Mouse (Mus musculus): ENCODE data around the gene Nsdhl.

The Nsdhl gene

DNA sequence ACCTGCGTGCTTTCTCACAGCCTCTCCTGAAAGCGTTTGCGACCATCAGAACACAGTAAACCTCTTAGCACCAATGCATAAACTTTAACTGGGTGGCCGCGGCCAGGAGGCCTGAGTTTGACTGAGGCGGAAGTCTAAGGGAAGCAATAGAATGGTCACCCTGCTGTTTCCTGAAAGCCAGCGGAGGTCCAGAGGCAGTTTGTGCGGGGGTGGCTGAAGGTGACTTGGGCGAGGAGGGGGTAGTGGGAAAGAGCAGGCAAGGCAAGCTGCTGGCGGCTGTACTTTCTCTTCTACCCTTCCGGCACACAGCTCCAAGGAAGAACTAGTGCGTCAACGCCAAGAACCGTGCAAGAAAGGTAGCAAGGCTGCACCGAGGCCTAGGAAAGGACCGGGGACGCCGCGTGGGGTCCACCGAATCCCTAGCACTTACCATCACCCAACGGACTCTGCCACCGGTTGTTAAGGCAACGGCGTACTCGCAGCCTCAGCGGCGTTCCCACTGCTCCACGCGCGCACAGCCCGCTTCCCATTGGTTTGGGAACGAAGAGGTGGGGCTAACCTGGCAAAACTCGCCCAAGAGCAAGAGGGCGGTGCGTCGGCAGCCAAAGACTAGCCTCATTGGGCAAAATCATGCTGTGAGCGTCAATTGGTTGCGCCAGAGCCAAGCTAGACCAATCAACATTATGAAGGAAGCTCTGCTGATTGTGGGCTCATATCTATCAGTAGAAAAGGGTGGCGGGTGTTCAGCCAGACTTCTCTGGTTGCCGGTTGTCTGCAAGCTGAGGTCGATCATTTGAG lies at the start of gene Nsdhl, which contains the start of gene Cetn2:
Gene Nsdhl, plus strand, starts transcription at position 674 of the 798 bp plus-strand sequence.
Gene Cetn2, minus strand, starts transcription at position 528 of the 798 bp plus-strand sequence.
- DNase-seq (ENCODE audit: extremely low read depth, insufficient read length, low spot score) = peak; percentile 89

DNA sequence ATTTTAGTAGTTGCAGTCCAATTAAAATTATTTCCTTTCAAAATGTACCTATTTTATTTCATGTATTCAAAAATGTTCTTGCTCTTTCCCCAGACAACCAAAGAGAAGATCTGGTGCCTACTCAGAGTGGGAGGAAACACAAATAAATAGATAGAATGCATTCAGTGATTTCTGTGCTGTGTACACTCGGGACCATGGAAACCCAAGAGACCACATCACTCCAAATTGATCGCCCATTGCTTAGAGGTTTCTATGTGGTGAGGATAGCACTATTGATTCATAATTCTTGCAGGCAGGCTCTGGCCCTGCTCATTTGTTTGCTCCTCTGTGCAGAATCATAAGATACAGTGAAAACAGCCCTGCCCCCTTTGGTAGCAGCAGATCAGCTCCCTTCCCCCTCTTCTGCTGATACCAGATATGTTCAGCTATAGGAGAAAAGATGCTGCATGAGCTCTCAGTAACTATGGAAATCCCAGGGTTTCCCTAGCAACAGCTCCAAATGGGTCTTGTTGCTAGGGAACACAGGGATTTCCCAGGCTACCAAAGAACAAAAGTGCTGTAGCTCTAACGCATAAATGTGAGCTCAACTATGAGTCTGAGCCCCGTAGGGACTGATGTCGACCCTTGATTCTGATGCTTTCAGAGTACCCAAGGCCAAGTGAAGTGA lies 22.8 kb upstream of the Nsdhl start:
- no peak for DNase-seq (ENCODE audit: extremely low read depth, insufficient read length, low spot score)

DNA sequence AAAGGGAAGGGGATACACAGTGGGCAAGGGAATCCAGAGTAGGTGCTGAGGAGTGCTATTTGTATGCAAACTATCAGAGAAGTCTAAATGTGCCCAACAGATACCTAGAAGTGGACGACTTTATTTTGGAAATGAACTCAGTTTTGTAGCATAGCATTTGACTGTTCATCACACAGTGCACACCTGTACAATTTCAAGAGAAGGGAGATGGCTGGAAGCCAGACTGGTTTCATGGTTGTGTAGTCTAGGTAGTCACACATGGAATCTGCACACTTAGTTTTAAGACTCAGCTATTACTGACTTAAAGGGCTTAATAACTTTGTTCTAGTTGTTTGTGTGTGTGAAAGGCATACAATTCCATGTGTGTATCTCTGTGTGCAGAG lies 22.3 kb upstream of the Nsdhl start:
- DNase-seq (ENCODE audit: extremely low read depth, insufficient read length, low spot score) = no peak

DNA sequence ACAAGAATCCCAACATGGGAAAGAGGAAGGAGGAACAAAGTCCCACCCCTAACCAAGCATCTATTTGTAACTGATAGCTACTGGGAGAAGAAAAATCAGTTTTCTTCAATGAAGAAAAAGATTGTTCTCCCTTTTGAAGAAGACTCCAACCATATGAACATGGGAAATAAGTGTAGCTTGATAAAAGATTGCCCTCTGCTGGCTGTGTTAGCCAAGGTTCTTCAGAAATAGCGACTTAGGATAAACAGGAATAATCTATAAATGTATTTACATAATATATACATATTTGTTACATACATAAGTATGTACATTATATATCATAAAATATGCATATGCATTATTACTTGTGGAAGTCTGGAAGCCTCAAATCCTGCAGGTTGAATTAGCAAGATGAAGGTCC lies 15.8 kb upstream of the Nsdhl start:
- no peak for DNase-seq (ENCODE audit: extremely low read depth, insufficient read length, low spot score)

DNA sequence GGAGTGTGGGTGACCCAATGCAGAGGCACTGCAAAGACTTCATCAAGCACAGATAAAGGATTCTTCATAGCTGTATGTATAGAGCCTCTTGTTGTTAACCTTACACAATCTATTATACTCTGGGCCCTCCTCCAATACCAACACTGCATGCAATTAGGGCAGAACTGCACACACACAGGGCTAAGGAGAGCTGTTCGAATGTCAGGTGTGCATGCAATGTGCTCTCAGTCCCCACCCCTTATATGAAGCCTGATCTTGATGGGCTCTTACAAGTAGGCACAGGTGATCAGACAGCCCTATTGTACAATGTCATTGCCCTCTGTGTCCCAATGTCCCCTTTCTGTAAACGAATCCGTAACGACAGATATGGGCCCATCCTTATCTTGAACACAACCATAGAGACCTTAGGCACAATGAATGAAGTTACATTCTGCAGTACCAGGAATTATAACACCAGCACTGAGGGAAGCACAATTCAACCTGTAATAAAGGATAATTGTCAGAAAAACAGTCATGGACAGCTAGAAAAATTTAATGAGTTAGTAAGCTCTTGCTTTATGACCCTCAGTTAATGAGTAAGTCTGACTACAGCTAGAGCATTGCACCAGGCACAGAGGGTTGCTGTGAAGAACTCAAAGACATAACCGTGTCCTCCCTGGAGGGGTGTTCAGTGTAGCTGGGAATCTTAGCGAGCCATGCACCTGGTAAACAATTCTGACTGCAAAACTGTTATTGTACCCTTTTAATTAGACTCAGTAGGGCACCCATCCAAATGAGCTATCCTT lies 10.5 kb upstream of the Nsdhl start:
- no peak for DNase-seq (ENCODE audit: extremely low read depth, insufficient read length, low spot score)

DNA sequence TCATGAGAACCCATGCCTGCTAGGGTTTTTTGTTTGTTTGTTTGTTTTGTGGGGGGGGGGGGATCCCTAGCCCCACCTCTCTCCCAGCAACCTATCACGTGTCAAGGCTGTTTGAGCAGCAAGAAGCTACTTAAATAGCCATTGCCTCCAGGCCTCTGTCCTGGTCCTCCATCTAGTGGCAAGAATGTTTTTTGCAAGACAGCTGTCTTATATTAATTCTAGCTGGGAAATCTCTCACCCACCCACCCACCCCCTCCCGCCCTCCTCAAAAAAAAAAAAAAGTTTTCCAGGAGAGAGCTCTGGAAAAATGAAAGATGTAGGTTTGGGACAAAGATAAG lies 10.0 kb upstream of the Nsdhl start:
- no peak for DNase-seq (ENCODE audit: extremely low read depth, insufficient read length, low spot score)

DNA sequence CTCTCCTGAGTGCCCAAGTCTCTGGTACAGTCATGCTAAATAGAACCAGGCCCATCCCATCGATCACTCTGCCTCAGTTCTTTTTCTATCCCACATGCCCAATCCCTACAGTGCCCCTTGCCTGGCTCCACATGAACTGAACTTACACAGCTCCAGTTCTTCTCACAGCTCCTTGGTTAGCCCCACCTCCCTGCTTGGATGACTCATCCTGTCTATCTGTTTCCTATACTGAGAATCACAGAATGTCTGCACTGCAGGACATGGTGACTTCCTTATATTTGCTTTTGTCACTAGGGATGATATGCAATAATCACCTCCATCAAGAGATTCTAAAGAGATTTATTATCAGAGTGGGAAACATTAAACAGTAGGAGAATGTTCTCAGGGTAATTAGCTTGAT lies 6.7 kb upstream of the Nsdhl start:
- no peak for DNase-seq (ENCODE audit: extremely low read depth, insufficient read length, low spot score)

DNA sequence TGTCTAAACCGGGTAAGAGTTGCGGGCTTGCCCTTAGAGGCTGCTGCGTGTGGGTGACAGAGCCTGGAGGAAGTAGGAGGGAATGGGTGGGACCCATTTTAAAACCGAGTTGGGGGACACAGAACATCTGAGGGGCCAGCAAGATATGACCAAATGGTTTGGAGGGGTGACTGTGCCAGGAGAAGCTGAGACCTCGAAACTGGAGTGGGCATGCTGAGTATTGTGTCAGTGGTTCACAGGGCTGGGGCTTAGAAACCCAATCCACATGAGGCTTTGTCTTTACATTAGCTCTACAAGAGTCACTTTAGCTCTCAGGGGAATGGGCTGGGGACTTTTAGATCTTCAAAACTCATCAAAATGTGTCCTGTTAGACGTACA lies 314 bp downstream of the Nsdhl start:
- DNase-seq (ENCODE audit: extremely low read depth, insufficient read length, low spot score) = no peak

DNA sequence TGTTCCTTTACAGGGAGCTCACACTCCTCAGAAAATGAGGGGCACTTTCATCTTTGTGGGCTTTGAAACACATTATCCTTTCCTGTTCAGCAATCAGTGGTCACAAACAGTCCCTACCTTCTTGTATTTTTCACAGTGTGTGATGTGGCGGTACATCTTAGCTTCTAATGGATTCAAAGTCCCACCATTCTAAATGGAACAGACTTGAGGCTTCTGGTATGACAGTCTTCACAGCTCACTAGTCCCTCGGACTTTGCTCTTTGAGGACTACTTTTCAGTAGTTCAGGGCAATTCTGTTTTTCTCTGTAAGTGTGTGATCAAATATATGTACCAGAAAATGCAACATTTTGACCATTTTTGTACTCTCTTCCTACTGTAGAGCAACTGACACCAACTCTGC lies 3.0 kb downstream of the Nsdhl start:
- no peak for DNase-seq (ENCODE audit: extremely low read depth, insufficient read length, low spot score)

DNA sequence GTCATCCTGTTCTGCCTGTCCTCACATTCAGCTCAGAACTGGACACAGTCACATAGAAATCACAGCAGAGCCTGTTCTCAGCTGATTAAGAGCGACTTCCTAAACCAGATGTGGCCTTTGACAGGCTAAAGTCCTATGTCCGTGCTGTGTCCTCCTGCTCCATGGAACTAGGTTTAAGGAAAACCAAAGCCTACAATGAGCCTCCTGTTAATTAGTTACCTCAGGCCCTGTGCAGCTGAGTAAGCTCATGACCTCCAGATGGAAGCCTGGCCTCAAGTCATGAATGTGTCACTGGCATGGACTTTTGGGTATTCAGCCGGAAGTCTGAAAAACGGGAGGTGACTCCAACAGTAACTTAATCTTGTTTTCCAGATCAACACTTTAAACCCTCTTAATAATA lies 35.1 kb downstream of the Nsdhl start:
- no peak for DNase-seq (ENCODE audit: extremely low read depth, insufficient read length, low spot score)

DNA sequence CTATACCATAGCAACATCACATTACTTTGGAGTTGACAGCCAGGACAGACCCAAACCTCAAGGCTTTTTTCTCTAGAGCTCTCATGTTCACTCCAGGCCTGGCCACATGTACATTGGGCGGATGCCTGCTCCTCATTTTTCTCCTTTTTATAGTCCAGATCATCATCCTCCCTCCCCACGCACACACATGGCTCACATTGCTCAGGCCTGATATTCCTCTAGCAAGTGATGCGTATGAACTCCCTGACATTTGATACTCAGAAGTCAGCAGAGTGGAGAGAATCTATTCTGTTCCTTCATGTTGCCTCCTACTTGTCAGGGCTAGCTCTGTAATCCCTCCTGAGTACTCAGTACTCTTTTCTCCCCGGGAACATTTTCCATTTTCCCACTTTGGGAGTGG lies 38.1 kb downstream of the Nsdhl start:
- DNase-seq (ENCODE audit: extremely low read depth, insufficient read length, low spot score) = no peak

DNA sequence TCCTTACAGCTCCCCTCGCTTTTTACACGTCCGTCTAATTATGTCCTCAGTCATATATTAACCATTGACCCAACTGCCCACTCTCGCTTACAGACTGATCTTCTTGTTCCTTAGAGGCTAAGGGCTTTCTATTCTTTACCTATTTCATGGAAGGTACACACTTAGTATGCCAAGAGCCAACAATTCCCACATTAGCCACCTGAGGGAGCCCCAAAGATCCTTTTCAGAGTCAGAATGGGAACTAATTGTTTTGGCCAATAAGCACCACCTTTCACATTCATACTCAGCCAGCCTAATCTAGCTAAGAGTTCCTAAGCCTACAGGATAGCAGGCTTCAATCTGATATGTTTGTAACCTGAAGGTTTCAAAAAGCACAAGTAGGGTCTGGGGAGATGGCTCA lies 42.1 kb downstream of the Nsdhl start:
- DNase-seq (ENCODE audit: extremely low read depth, insufficient read length, low spot score) = no peak

DNA sequence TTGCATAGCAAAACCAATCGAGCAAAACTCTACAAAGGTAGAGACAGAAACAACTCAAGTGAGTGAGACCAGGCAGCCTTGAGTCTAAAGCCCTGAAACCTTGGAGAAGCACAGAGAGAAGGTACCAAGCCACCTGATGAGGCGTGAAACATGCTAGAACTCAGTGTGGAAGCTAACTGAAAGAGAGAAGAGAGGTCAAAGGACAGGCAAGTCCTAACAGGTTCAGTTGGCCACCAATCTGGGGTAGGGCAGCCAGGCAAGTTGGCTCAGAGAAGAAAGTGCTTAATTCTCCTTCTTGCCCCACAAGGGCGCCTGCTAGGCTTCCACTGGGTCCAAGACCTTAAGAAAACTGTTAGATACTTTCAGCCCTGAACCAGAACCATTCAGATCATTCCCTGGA lies 43.2 kb downstream of the Nsdhl start:
- no peak for DNase-seq (ENCODE audit: extremely low read depth, insufficient read length, low spot score)

DNA sequence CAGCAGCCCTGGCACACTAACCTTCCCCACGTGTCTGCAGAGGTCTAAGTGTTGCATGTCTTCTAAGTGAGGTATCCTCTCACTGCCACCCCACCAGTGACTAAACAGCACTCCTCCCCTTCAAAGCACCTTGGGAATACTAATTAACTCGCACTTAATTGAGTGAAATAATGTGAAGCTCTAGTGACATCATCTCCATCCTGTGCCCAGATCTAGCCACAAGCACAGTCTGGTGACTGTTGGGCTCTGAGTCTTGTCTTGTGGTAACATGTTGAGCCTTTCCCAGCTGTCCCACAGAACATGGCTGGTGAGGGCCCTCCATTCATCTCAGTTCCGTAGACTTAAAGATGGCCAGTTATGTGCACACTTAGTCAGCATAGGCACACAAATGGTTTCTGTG lies 44.4 kb downstream of the Nsdhl start:
- no peak for DNase-seq (ENCODE audit: extremely low read depth, insufficient read length, low spot score)

DNA sequence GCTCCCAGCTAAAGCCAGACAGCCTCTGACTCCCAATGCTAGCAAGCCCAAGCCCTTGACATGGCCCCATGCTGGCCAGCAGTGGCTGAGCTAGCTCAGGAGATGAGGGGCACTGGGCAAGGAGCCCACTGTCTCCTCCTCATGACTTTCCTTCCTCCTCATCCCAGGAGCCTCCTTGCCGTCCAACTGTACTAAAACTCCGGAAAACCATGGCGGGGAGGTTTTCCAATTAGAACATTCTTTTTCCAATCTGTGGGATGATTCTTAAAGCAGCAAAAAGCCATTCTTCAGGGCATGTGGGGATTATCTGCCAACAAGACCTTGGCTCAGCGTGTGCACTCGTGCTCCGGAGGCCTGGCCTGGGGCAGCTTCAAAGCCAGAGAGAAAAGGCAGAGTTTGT lies 64.5 kb downstream of the Nsdhl start:
- DNase-seq (ENCODE audit: extremely low read depth, insufficient read length, low spot score) = no peak

DNA sequence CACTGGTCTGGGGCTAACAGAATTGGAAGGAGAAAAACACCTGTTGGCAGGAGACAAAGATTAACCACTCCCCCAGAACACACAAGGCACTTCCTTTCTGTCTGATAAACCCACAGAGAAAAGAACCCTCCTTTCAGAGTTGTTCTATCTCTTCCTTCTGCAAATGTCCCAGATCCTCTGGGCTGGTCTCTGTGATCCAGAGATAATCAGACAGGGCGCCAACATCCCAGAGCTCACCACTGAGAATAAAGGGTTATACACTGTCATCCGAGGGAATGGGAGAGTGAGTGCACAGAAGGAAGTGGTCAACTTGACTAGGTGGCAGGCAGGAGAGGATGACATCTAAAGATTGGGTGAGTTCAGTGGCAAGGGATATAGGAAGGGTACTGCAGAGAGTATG lies 67.2 kb downstream of the Nsdhl start:
- no peak for DNase-seq (ENCODE audit: extremely low read depth, insufficient read length, low spot score)

DNA sequence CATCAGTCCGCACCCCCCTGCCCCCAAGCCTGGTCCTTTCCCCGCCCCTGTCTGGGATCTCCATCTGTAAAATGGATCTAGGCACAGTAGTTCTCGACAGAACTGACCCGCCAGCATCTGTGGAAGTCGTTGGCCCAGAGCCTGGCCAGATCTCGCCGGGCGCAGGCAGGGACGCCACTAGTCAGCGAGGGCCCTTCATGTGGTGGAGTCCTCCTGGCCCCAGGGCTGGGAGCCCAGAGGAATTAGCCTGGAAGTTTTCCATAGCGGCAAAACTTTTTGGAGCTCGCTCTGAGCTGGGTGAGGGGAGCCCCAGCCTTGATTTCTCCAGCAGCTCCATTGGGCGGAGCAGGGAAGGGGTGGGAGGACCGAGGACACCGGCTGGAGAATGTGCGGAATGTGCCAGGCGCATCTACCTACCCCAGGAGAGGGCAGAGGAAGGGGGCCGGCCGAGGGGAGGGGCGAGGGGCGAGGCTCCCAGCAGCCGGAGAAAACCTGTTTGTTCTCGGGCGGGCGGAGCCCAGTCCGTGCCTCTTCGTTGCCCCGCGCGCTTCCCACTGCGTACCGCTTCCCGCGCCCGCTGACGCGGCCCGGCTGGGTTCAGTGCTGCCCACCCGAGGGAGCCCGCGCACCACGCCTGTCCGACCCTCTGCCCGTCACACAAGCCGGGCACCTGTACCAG lies 68.6 kb downstream of the Nsdhl start, which contains the start of gene Zfp185:
Gene Zfp185, plus strand, starts transcription at position 499 of the 679 bp plus-strand sequence.
- no peak for DNase-seq (ENCODE audit: extremely low read depth, insufficient read length, low spot score)

DNA sequence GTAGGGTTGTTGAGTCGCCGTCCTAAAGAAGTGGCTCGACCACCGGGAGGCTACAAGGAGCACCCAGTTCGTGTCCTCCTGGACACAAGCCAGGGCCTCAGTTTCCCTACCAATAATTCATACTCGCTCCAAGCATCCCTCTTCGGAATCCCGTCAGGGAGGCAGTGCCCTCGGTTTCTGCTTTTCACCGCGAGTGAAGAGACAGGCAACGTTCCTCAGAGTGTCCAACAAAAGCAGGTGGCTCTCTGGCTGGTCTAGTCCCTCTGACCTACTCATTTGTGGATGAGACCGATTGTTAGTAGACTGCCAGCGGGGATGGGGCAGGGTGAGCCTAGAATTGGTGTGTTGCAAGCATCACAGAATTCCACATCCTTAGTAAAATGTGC lies 69.2 kb downstream of the Nsdhl start:
- no peak for DNase-seq (ENCODE audit: extremely low read depth, insufficient read length, low spot score)

DNA sequence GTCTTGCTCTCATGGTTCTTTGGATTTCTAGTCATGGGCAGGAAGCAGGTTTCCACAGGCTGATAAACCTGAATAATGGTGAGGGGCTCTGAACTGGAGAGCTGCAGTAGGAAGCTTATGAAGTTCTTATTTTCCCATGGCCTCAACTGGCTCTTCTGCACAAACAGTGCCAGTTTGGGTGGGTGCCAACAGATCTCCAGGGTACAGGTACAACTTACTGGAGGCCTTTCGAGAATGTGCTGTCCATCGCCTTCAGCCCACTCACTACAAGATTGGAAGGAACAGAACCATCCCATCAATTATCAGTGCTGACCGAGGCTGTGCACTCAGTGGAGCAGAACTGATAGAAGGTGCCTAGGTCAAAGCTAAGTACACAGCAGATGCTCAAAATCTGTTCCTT lies 70.1 kb downstream of the Nsdhl start:
- DNase-seq (ENCODE audit: extremely low read depth, insufficient read length, low spot score) = no peak

DNA sequence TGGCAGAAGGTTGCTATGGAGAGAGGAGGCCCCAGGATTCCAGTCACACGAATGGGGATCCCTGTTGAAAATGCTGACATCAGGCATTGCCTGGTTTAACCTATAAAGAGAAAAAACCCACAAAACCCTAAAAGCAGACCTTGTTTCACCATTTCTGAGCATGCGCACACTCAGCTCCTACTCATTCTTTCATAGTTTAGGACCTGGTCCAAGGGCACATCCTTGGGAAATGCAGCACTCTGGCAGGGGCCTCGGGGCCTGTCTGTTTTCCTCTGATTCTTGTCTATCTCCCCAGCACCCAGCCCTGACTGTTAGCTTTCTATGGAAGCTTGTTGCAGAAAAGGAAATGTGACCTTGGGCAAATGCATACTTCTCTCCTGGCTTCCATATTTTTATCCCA lies 72.2 kb downstream of the Nsdhl start:
- DNase-seq (ENCODE audit: extremely low read depth, insufficient read length, low spot score) = no peak

DNA sequence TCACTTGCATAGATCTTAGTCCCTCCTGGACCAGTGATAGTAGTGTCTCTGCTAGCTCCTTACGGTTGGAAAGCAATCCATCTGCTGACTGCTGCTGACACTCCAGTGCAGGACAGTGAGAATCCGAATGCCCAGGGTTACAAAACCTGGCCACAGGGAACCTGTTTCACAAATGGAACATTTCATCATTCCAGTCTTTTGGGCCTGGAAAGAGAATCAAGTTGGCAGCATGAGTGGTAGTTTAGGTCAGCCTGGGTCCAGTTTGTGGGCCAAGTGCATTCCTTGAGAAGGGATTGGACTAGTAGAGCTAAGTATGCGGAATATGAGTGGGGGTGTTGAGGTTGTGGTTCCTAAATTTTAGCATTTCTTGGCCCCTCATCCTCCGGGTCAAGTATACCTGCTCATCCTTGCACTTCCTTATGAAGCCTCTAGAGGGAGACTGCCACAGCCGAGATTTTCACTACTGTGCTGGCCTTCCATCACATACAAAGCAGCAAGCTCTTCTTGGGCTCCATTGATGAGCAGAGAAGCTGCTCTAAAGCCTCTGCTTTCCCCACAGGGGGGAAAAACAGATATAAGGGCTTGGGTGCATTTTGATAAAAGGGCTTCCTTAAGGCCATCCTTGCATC lies 74.0 kb downstream of the Nsdhl start:
- DNase-seq (ENCODE audit: extremely low read depth, insufficient read length, low spot score) = no peak

Data from 3134 (cell line).